Mouse (Mus musculus): ENCODE measurements around the gene Hspa4. TPM values are rescaled to one million over a fixed set of nuclear protein-coding genes. Genes with fewer than 3 reads are reported as not detected.

Gene Hspa4
- total RNA-seq, 2 experiments from 2014 or later: 128 to 136 TPM

- DNase-seq: peak; percentile 68 to 82
- intact Hi-C loops (cut with DNase I): loop anchor here (5.0 to 10.0 kb wide), 2 partner anchors 488 to 740 kb away; no protein-coding TSS in a partner anchor
Observed at GRCm38 (mm10) chr11:53254926-53255325, 45.3 kb downstream of the Hspa4 start.

GRCm38 (mm10) chr11:53254428-53254827 lies 45.8 kb downstream of the Hspa4 start:
- DNase-seq: peak in 1 of 2 experiments; percentile 37
- intact Hi-C loops (cut with DNase I): loop anchor here (5.0 to 10.0 kb wide), 2 partner anchors 487 to 740 kb away; no protein-coding TSS in a partner anchor

- no peak for DNase-seq
- intact Hi-C loops (cut with DNase I): loop anchor here (2.0 to 10.0 kb wide), 3 partner anchors 485 to 830 kb away; no protein-coding TSS in a partner anchor
Observed at GRCm38 (mm10) chr11:53252186-53253119, 47.8 kb downstream of the Hspa4 start.

- intact Hi-C loops (cut with DNase I): loop anchor here (5.0 to 10.0 kb wide), 2 partner anchors 483 to 736 kb away; no protein-coding TSS in a partner anchor
Observed at GRCm38 (mm10) chr11:53250796-53251195, 49.5 kb downstream of the Hspa4 start.

GRCm38 (mm10) chr11:53249686-53250085 lies 50.6 kb downstream of the Hspa4 start:
- no peak for DNase-seq
- intact Hi-C loops (cut with DNase I): loop anchor here (5.0 to 10.0 kb wide), 2 partner anchors 482 to 735 kb away; no protein-coding TSS in a partner anchor

More at GRCm38 (mm10) chr11:53250796-53251195, 49.5 kb downstream of the Hspa4 start:
- no peak for DNase-seq

GRCm38 (mm10) chr11:53245561-53245960 lies 54.7 kb downstream of the Hspa4 start:
- intact Hi-C loops (cut with DNase I): no loop called here
- DNase-seq: no peak

- DNase-seq: peak; percentile 35 to 62
- intact Hi-C loops (cut with DNase I): no loop called here
Observed at GRCm38 (mm10) chr11:53243199-53243598, 57.1 kb downstream of the Hspa4 start.

GRCm38 (mm10) chr11:53233590-53233989 lies 66.7 kb downstream of the Hspa4 start:
- no peak for DNase-seq
- intact Hi-C loops (cut with DNase I): no loop called here

GRCm38 (mm10) chr11:53231836-53232235 lies 68.4 kb downstream of the Hspa4 start:
- intact Hi-C loops (cut with DNase I): no loop called here
- DNase-seq: no peak

- intact Hi-C loops (cut with DNase I): no loop called here
- DNase-seq: no peak
Observed at GRCm38 (mm10) chr11:53229011-53229410, 71.2 kb downstream of the Hspa4 start.

GRCm38 (mm10) chr11:53210876-53211275 lies 89.4 kb downstream of the Hspa4 start:
- DNase-seq: no peak
- intact Hi-C loops (cut with DNase I): no loop called here

Other genes with a start within 250 kb of the Hspa4 start
- 1 to 10 TPM; 7.5 to 8.1 TPM for gene Zcchc10, start 24.2 kb upstream of the Hspa4 start, total RNA-seq (2021)
- gene Aff4, start 50.4 kb upstream of the Hspa4 start, total RNA-seq (2021): 100 to 1,000 TPM; 127 to 129 TPM
- not detected for gene Leap2, start 122.7 kb upstream of the Hspa4 start, total RNA-seq (2021)
- 1,000 to 10,000 TPM; 2,089 to 2,111 TPM for gene Uqcrq, start 130.4 kb upstream of the Hspa4 start, total RNA-seq (2021)
- under 1 TPM; 0.14 to 0.32 TPM for gene Gdf9, start 130.6 kb upstream of the Hspa4 start, total RNA-seq (2021)
- gene Gm10447, start 156.7 kb upstream of the Hspa4 start, total RNA-seq (2021): under 1 TPM in 1 of 2 experiments, not detected in 1; 0.10 TPM
- under 1 TPM; 0.55 to 0.69 TPM for gene Shroom1, start 156.7 kb upstream of the Hspa4 start, total RNA-seq (2021)
- not detected for gene Gm9837, start 170.0 kb upstream of the Hspa4 start, total RNA-seq (2021)
- gene Gm9945, start 179.7 kb upstream of the Hspa4 start, total RNA-seq (2021): not detected
- under 1 TPM; 0.10 TPM for gene Sowaha, start 179.8 kb upstream of the Hspa4 start, total RNA-seq (2021)
- gene Sept8, start 218.8 kb upstream of the Hspa4 start, total RNA-seq (2021): 10 to 100 TPM; 62.5 to 62.7 TPM